Comparison of ENCODE assay signal across 8 mouse cellular contexts in genomic region chr19:7205753-7206736, GRCm38 (mm10). TPM values are rescaled to one million over a fixed set of nuclear protein-coding genes. Genes with fewer than 3 reads are reported as not detected.
A peak's percentile ranks its signal among the peaks of the same experiment; 100 is the strongest.
DNase-seq lines count a peak whose midpoint lies in the region; ATAC-seq and TF ChIP-seq lines count a peak whose summit lies in the region.

Gene Otub1, minus strand, starts transcription at chr19:7206316.

- H3K36me3 ChIP-seq in G1E (replicated peaks) = peaks cover 55% of the 10 kb centered on the region
- peaks cover 23% of the 10 kb centered on the region for H3K36me3 ChIP-seq in forebrain, postnatal 0 days (ENCODE audit: insufficient read depth)
- H3K36me3 ChIP-seq in lung, embryonic 15.5 days = peaks cover 31% of the 10 kb centered on the region

- no peaks in the 10 kb centered on the region for H3K9me3 ChIP-seq in G1E (replicated peaks)
- no peaks in the 10 kb centered on the region for H3K9me3 ChIP-seq in forebrain, postnatal 0 days (ENCODE audit: low read length)
- H3K9me3 ChIP-seq in lung, embryonic 15.5 days = no peaks in the 10 kb centered on the region

- no peaks in the 10 kb centered on the region for H3K27me3 ChIP-seq in G1E (ENCODE audit: insufficient read depth, low read length)
- H3K27me3 ChIP-seq in forebrain, postnatal 0 days (ENCODE audit: insufficient read depth, low read length) = no peaks in the 10 kb centered on the region
- H3K27me3 ChIP-seq in lung, embryonic 15.5 days = no peaks in the 10 kb centered on the region

- peak within 1 kb of the TSS; percentile 93 for H3K4me3 ChIP-seq in G1E (ENCODE audit: low read depth, low read length)
- H3K4me3 ChIP-seq in forebrain, postnatal 0 days (ENCODE audit: low read depth, low read length) = peak within 1 kb of the TSS; percentile 92
- H3K4me3 ChIP-seq in lung, embryonic 15.5 days = peak within 1 kb of the TSS; percentile 81

- TF ChIP-seq CTCF in G1E (IDR thresholded peaks at IDR 0.05; ENCODE audit: low read depth, low read length) = no peak
- TF ChIP-seq CTCF in forebrain, postnatal 0 days (IDR thresholded peaks at IDR 0.05; ENCODE audit: low read depth) = peak; percentile 16; the same call in 1 of the 2 replicates

- peak; percentile 93 for DNase-seq in G1E (ENCODE audit: low spot score)
- DNase-seq in cerebellum, adult 18-20 months = peak; percentile 88 to 93
- peak; percentile 95 for DNase-seq in forebrain, postnatal 0 days
- peak; percentile 95 for DNase-seq in heart, postnatal 4 days
- DNase-seq in layer of hippocampus, adult 8-10 months (ENCODE audit: low spot score in 2 of 2) = peak; percentile 91 to 92
- peak; percentile 93 for DNase-seq in ovary, adult 18-20 months (ENCODE audit: low spot score)
- peak; percentile 93 for DNase-seq in thymus, postnatal 0 days (ENCODE audit: low spot score)

- H3K4me1 ChIP-seq in G1E (ENCODE audit: insufficient read depth, low read depth, low read length) = peaks cover 47% of the 10 kb centered on the region
- peaks cover 8% of the 10 kb centered on the region; the same call in 1 of the 2 replicates for H3K4me1 ChIP-seq in forebrain, postnatal 0 days (ENCODE audit: insufficient read depth)
- H3K4me1 ChIP-seq in lung, embryonic 15.5 days = peaks cover 18% of the 10 kb centered on the region

- 2% methylated on average over 71 of the region's 79 CpGs for WGBS in forebrain, postnatal 0 days
- WGBS in lung, embryonic 15.5 days = under 1% methylated on average over 69 of the region's 79 CpGs

- H3K4me2 ChIP-seq in forebrain, postnatal 0 days (ENCODE audit: low read depth) = peak within 1 kb of the TSS; percentile 67
- H3K4me2 ChIP-seq in lung, embryonic 15.5 days = peak within 1 kb of the TSS; percentile 72

- H3K9ac ChIP-seq in forebrain, postnatal 0 days = peak within 1 kb of the TSS; percentile 80
- H3K9ac ChIP-seq in lung, embryonic 15.5 days = peak within 1 kb of the TSS; percentile 80

- peak within 1 kb of the TSS; percentile 94 for H3K27ac ChIP-seq in forebrain, postnatal 0 days (ENCODE audit: low read depth, low read length)
- H3K27ac ChIP-seq in lung, embryonic 15.5 days = peak within 1 kb of the TSS; percentile 97

- ATAC-seq in G1E (ENCODE audit: extremely low read depth, insufficient number of reproducible peaks, low FRiP score, poor library complexity, severe bottlenecking) = peak; percentile 93
- peak; percentile 98 for ATAC-seq in forebrain, postnatal 0 days
- ATAC-seq in lung, embryonic 15.5 days (ENCODE audit: borderline replicate concordance, extremely low read depth, low FRiP score, low TSS enrichment) = peak; percentile 97

RNA-seq across cellular contexts. Expression of gene Otub1, which starts in this region (rescaled TPM):
- 46.4 and 50.2 TPM in 2 replicates for total RNA-seq in G1E (2014; fragmentation: Nextera tagmentation)
- 88.2 and 91.4 TPM in 2 replicates for total RNA-seq in G1E (2017)
- 153 and 175 TPM in 2 replicates for polyA plus RNA-seq in G1E (2012)
- total RNA-seq in forebrain, postnatal 0 days (2014; rRNA removed) = 248 and 252 TPM in 2 replicates
- 286 and 290 TPM in 2 replicates for polyA plus RNA-seq in forebrain, postnatal 0 days (2015; fragmentation: Nextera tagmentation; extraction: Ambion mirVana)
- 100 to 1,000 TPM; 111 to 112 TPM for total RNA-seq in heart, postnatal 4 days (2021)
- total RNA-seq in layer of hippocampus, adult 8-10 months (2022) = 100 to 1,000 TPM; 277 to 297 (median 291) TPM
- polyA plus RNA-seq in lung, embryonic 15.5 days (2015; fragmentation: Nextera tagmentation; extraction: Ambion mirVana) = 188 and 194 TPM in 2 replicates
- polyA plus RNA-seq in thymus, postnatal 0 days (2015; fragmentation: Nextera tagmentation; extraction: Ambion mirVana) = 166 TPM in 2 replicates

Comparison
In these comparisons a context has a peak if more than half of its experiments do, and no peak if none do; other contexts are left out.
1. Peak in every context shown above with its lines: DNase-seq, ATAC-seq, H3K4me3 ChIP-seq and H3K27ac ChIP-seq.